Mouse (Mus musculus): Measurements from ENCODE around the gene Haus3. TPM values are rescaled to one million over a fixed set of nuclear protein-coding genes. Genes with fewer than 3 reads are reported as not detected.

Gene Haus3
- polyA plus RNA-seq, 1 experiment from 2014 or later: 15.2 TPM

DNA sequence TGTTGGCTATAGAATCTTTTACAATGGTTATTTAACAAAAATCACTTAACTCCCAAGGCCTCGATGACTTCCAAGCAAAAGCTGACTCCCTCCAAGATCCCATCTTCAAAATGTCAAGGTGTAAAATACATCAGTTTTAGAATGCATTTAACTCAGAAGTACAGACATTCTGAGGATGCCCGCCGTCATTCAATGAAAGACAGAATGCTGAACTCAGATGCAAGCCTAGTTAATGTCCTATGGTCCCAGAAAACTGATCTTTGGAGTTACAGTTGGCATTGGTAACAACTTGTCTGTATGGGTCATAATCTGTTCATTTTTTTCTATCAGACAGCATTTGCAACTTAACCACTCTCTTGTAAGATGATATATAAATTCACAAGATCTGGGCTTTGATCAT is 627 bp upstream of the Haus3 start:
- ATAC-seq (ENCODE audit: low read depth): no peak
- no peaks in the 10 kb centered on the region for H3K9me3 ChIP-seq
- H3K4me1 ChIP-seq (replicated peaks): peaks cover 37% of the 10 kb centered on the region
- H3K4me3 ChIP-seq: peak overlapping the region; percentile 78
- no peaks in the 10 kb centered on the region for H3K27me3 ChIP-seq
- WGBS: 86% methylated on average over 3 of the region's 3 CpGs
- H3K9ac ChIP-seq: peak overlapping the region; percentile 67
- peak overlapping the region; percentile 91 for H3K27ac ChIP-seq (replicated peaks)
- H3K36me3 ChIP-seq: peaks cover 26% of the 10 kb centered on the region
- peak overlapping the region; percentile 72 for H3K4me2 ChIP-seq

DNA sequence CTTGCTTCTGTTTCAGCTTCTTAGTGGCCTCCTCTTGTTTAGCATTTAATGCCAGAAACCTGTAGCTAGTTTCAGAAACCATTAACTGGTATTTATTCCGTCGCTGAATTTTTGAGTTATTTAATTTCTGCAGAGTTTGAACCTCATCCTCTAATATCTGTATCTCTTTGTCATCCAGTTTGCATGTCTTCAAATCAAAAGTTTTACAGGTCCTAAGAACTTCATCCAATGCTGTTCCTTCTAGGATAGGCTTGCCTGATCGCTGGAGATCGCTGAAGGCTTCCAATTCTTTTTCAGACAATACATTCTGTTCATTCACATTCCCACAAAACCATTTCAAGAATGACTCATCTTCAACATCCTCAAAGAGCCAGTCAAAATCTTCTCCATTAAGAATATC is 1.5 kb downstream of the Haus3 start:
- H3K27ac ChIP-seq (replicated peaks): no peak overlapping the region
- H3K36me3 ChIP-seq: peaks cover 16% of the 10 kb centered on the region
- H3K9me3 ChIP-seq: no peaks in the 10 kb centered on the region
- 76% methylated on average over 4 of the region's 4 CpGs for WGBS
- no peak overlapping the region for H3K4me3 ChIP-seq
- no peak overlapping the region for H3K9ac ChIP-seq
- no peak for ATAC-seq (ENCODE audit: low read depth)
- H3K27me3 ChIP-seq: no peaks in the 10 kb centered on the region
- peaks cover 44% of the 10 kb centered on the region for H3K4me1 ChIP-seq (replicated peaks)
- peak overlapping the region; percentile 2; the same call in 1 of the 2 replicates for H3K4me2 ChIP-seq

DNA sequence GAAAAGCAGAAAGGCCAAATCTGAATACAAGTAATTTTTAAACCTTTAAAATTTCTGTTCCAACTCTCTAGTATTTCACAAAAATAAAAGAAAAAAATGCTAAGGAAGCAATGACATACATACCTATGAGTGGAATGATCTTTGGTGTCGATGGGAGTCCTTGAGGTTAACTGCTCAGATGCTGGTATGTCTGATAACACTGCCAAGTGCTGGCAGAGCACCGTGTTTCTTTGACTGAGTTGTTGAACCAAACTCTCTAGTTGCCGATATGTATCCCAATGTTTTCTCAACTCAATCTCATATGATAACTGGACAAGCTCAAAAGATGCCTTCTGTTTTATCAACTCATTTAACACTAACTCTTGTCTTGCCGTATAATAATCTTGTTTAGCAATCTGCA is 3.5 kb downstream of the Haus3 start:
- Histone ChIP-seq H3K4me3 (no peak overlapping the region), H3K27me3 (no peaks in the 10 kb centered on the region), H3K4me2 (no peak overlapping the region), H3K9ac (no peak overlapping the region), H3K4me1 (replicated peaks) (peaks cover 43% of the 10 kb centered on the region), H3K9me3 (no peaks in the 10 kb centered on the region), H3K27ac (replicated peaks) (no peak overlapping the region), H3K36me3 (peaks cover 13% of the 10 kb centered on the region)
- 87% methylated on average over 4 of the region's 4 CpGs for WGBS
- ATAC-seq (ENCODE audit: low read depth): no peak

DNA sequence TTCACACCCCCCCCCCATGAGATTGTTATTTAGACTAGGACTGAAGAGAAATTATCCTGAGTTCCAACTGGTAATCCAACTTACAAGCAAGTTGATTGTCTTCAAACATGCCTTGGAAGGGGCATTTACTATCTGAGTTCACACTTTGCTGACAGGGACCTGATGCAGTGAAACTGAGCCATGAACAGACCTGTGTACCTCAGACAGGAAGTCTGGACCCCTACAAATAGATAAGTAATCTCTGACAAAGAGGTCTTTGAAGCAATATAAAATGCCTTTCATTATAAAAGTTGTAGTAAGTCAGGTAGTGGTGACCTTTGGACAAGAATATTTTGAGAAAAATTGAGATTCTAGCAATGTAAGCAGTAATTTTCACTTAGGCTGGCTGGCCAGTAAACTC is 20.9 kb downstream of the Haus3 start:
- ATAC-seq (ENCODE audit: low read depth): no peak
- H3K4me1 ChIP-seq (replicated peaks): no peaks in the 10 kb centered on the region
- no peak overlapping the region for H3K4me2 ChIP-seq
- H3K9ac ChIP-seq: no peak overlapping the region
- H3K27ac ChIP-seq (replicated peaks): no peak overlapping the region
- no peak overlapping the region for H3K4me3 ChIP-seq
- H3K36me3 ChIP-seq: peaks cover 3% of the 10 kb centered on the region; the same call in 1 of the 2 replicates
- no peaks in the 10 kb centered on the region for H3K27me3 ChIP-seq
- no peaks in the 10 kb centered on the region for H3K9me3 ChIP-seq

DNA sequence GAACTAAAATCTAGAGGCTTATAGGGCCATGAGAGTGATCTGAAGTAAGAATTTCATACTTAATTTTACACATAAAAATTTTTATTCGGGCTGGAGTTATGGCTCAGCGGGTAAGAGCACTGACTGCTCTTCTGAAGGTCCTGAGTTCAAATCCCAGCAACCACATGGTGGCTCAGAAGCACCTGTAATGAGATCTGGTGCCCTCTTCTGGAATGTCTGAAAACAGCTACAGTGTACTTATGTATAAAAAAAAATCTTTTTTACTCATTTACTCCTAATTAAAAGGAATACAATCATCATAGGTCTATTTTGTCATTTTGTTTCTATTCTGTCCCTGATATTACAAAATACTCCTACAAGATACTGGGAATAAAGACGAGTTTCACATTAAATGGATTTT is 21.8 kb downstream of the Haus3 start:
- H3K4me1 ChIP-seq (replicated peaks): no peaks in the 10 kb centered on the region
- H3K4me3 ChIP-seq: no peak overlapping the region
- no peak overlapping the region for H3K27ac ChIP-seq (replicated peaks)
- H3K9ac ChIP-seq: no peak overlapping the region
- no peaks in the 10 kb centered on the region for H3K27me3 ChIP-seq
- no peak for ATAC-seq (ENCODE audit: low read depth)
- no peaks in the 10 kb centered on the region for H3K9me3 ChIP-seq
- no peak overlapping the region for H3K4me2 ChIP-seq
- 91% methylated on average over 3 of the region's 3 CpGs for whole genome bisulfite sequencing
- no peaks in the 10 kb centered on the region for H3K36me3 ChIP-seq

DNA sequence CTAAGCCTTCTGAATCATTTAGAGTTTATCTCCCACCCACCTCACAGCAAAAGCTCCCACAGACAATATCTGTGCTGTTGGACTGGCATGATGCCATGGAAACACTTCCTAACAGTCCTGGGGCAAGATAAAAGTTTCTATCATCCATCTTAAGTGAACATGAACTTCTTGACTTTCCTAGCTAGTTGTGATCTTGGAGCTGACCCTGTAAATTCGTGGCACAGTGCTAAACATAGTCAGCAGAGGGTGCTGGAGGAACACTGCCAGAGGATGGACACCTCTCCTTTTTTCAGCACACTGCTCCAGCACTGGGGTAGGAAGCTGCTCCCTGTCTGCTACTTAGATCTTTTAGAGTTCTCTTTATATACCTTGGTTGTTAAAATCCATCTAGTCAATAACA is 29.6 kb downstream of the Haus3 start:
- no peaks in the 10 kb centered on the region for H3K27me3 ChIP-seq
- no peak overlapping the region for H3K9ac ChIP-seq
- H3K9me3 ChIP-seq: no peaks in the 10 kb centered on the region
- no peak overlapping the region for H3K27ac ChIP-seq (replicated peaks)
- no peak for ATAC-seq (ENCODE audit: low read depth)
- no peak overlapping the region for H3K4me2 ChIP-seq
- no peak overlapping the region for H3K4me3 ChIP-seq
- H3K4me1 ChIP-seq (replicated peaks): no peaks in the 10 kb centered on the region
- WGBS: 0% methylated on average over 1 of the region's 1 CpGs
- H3K36me3 ChIP-seq: no peaks in the 10 kb centered on the region

DNA sequence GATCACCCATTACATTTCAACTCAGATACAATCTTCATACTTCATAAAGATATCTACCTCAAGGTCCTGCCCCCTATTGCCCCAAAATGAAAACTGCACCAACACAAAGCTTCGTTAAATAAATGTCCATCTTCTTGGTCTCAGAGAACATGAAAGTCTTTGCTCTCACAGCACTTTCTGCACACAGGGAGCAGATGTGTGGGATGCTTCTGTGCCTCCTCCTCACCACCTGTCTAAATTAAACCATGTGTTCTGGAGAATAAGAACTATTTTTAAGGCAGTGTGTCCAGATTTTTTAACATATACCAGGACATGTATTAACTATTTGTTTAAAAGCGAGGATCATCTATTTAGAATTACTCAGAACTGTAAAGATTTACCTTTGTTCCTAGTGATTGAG is 36.6 kb downstream of the Haus3 start:
- Histone ChIP-seq H3K4me1 (replicated peaks) (no peaks in the 10 kb centered on the region), H3K27me3 (no peaks in the 10 kb centered on the region)
- WGBS: 81% methylated on average over 2 of the region's 2 CpGs

DNA sequence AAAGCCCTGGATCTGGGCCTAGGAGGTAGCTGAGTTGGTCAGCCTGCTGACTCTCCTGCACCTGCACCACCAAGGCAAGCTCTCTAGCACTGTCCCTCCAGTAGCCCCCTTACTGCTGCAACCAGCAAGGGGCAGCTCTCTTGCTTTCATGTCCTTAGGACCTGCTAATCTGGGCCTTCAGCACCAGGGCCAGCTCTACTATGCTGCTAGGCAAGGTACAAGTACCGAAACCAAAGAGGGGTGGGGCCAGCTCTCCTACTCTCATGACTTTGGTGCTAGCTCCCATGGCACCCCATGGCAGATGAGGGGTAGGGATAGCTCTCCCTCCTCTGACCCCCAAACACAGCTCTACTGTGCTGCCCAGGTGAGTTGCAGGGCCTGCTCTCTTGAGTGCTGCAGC is 45.2 kb downstream of the Haus3 start:
- Histone ChIP-seq H3K4me1 (replicated peaks) (no peaks in the 10 kb centered on the region), H3K9me3 (no peaks in the 10 kb centered on the region), H3K27me3 (no peaks in the 10 kb centered on the region), H3K36me3 (no peaks in the 10 kb centered on the region), H3K4me3 (no peak overlapping the region), H3K9ac (no peak overlapping the region), H3K27ac (replicated peaks) (no peak overlapping the region), H3K4me2 (no peak overlapping the region)
- no peak for ATAC-seq (ENCODE audit: low read depth)
- 44% methylated on average over 1 of the region's 1 CpGs for WGBS

More for the DNA sequence above, 36.6 kb downstream of the Haus3 start:
- no peak overlapping the region for H3K4me2 ChIP-seq
- no peak overlapping the region for H3K4me3 ChIP-seq
- H3K9me3 ChIP-seq: no peaks in the 10 kb centered on the region
- H3K9ac ChIP-seq: no peak overlapping the region
- H3K27ac ChIP-seq (replicated peaks): no peak overlapping the region
- no peak for ATAC-seq (ENCODE audit: low read depth)
- no peaks in the 10 kb centered on the region for H3K36me3 ChIP-seq

DNA sequence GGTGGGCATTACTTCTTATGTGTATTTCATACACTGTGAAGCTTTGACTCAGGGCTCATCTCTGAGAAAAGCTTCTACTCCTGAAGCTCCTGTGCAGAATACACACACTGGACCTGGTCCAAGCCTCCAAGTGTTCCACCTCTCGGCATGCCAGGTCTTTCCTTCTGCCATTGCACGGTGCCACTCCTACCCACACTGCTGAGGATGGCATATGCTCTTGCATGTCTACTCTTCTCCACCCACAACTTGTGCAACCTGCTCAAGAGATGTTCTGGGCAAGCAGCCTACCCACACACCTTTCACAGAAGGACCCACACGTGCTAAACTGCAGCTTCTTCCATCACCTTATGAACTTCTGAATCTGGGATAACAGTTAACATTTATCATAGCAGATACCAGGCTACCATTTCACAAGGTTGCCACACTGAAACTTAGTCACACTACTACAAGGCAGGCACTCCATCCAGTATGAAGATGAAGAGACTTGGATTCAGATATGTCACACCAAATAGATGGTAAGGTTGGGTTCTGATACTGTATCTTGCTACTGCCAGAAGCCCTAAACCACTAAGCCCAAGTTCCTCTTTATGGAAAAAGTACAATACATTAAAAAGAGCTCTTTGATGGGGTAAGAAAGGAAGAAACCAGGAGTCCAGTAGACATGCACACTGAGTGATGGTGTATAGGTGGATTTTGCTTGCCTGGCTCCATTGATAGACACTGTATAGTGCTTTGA is 50.0 kb downstream of the Haus3 start:
- Histone ChIP-seq H3K36me3 (no peaks in the 10 kb centered on the region), H3K9ac (no peak overlapping the region), H3K4me1 (replicated peaks) (no peaks in the 10 kb centered on the region), H3K4me3 (no peak overlapping the region), H3K4me2 (no peak overlapping the region), H3K27ac (replicated peaks) (no peak overlapping the region), H3K27me3 (no peaks in the 10 kb centered on the region), H3K9me3 (no peaks in the 10 kb centered on the region)
- ATAC-seq (ENCODE audit: low read depth): no peak
- WGBS: 83% methylated on average over 3 of the region's 3 CpGs

DNA sequence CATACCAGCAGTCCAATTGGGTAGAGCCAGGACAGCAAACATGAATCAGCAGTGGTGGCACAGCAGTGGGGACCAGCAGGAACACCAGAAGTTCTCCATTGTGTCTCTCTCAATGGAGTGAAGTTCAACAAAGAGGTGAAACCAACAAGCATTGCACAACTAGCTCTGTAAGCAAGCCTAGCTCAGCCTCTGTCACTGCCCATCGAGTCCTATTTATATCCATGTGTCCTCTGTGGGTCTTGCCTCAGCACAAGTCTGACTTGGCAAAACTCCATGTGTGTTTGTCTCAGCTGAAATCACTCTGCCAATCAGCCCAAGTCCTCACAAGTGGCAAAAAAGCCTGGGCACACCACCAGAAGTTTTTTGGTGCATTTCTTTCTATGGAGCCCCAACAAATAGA is 63.6 kb downstream of the Haus3 start:
- H3K27ac ChIP-seq (replicated peaks): no peak overlapping the region
- no peaks in the 10 kb centered on the region for H3K9me3 ChIP-seq
- H3K27me3 ChIP-seq: no peaks in the 10 kb centered on the region
- no peaks in the 10 kb centered on the region for H3K36me3 ChIP-seq
- no peak overlapping the region for H3K4me3 ChIP-seq
- H3K4me2 ChIP-seq: no peak overlapping the region
- no peaks in the 10 kb centered on the region for H3K4me1 ChIP-seq (replicated peaks)
- 72% methylated on average over 1 of the region's 1 CpGs for WGBS
- H3K9ac ChIP-seq: no peak overlapping the region
- ATAC-seq (ENCODE audit: low read depth): no peak

Other genes starting within 250 kb of the Haus3 start
- gene Nelfa, start 233.1 kb downstream of the Haus3 start, polyA plus RNA-seq (2015; fragmentation: Nextera tagmentation; extraction: Ambion mirVana): 38.5 and 42.6 TPM in 2 replicates
- 369 and 526 TPM in 2 replicates for gene Gm1673, start 186.1 kb downstream of the Haus3 start, polyA plus RNA-seq (2015; fragmentation: Nextera tagmentation; extraction: Ambion mirVana)
- 4.3 and 4.7 TPM in 2 replicates for gene Nat8l, start 173.5 kb downstream of the Haus3 start, polyA plus RNA-seq (2015; fragmentation: Nextera tagmentation; extraction: Ambion mirVana)
- 0.29 and 1.0 TPM in 2 replicates for gene Poln, start 79 bp downstream of the Haus3 start, polyA plus RNA-seq (2015; fragmentation: Nextera tagmentation; extraction: Ambion mirVana)
- gene Mxd4, start 18.2 kb upstream of the Haus3 start, polyA plus RNA-seq (2015; fragmentation: Nextera tagmentation; extraction: Ambion mirVana): 27.0 and 31.6 TPM in 2 replicates
- gene Zfyve28, start 118.9 kb upstream of the Haus3 start, polyA plus RNA-seq (2015; fragmentation: Nextera tagmentation; extraction: Ambion mirVana): 5.6 and 6.9 TPM in 2 replicates
- not detected in 2 replicates for gene Cfap99, start 119.1 kb upstream of the Haus3 start, polyA plus RNA-seq (2015; fragmentation: Nextera tagmentation; extraction: Ambion mirVana)
- 134 and 135 TPM in 2 replicates for gene Rnf4, start 166.8 kb upstream of the Haus3 start, polyA plus RNA-seq (2015; fragmentation: Nextera tagmentation; extraction: Ambion mirVana)
- 14.3 and 15.2 TPM in 2 replicates for gene Fam193a, start 200.4 kb upstream of the Haus3 start, polyA plus RNA-seq (2015; fragmentation: Nextera tagmentation; extraction: Ambion mirVana)

Measured in neural tube, embryonic 13.5 days (tissue).